Mouse (Mus musculus): ENCODE results near the gene Lrmp. TPM values are rescaled to one million over a fixed set of nuclear protein-coding genes. Genes with fewer than 3 reads are reported as not detected.

Lrmp gene
- polyA plus RNA-seq, 1 experiment from 2014 or later: 0.35 TPM

DNA sequence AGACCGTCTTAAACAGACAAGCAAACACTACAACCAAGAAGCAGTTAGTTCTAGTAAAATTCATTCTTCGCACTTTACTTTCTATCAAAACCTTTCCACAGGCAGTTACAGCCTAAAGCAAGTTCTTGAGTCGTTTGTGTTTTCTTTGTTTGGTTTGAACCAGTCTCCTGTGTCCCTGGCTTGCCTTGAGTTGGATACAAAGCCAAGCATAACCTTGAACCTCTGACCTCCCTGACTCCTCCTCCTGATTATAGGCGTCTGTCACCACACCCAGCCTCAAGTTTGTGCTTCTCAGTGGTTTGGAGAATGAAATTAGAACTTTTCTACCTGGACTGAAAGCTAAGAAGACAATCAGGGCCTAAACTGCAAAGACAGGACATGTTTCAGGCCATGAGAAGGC lies 21.0 kb upstream of the Lrmp start:
- no peaks in the 10 kb centered on the region for H3K4me1 ChIP-seq (replicated peaks; ENCODE audit: control insufficient read depth, insufficient read depth, low read length)
- no peaks in the 10 kb centered on the region for H3K27me3 ChIP-seq (replicated peaks; ENCODE audit: control insufficient read depth, insufficient read depth, low read length)
- H3K27ac ChIP-seq (ENCODE audit: low read length): no peak overlapping the region
- H3K9ac ChIP-seq (replicated peaks; ENCODE audit: low read depth, low read length): no peak overlapping the region
- no peak for ATAC-seq
- 78% methylated on average over 4 of the region's 4 CpGs for WGBS
- H3K4me2 ChIP-seq (ENCODE audit: low read length): no peak overlapping the region
- no peak overlapping the region for H3K4me3 ChIP-seq (replicated peaks; ENCODE audit: low read length)
- H3K36me3 ChIP-seq (ENCODE audit: control insufficient read depth, insufficient read depth): no peaks in the 10 kb centered on the region
- no peaks in the 10 kb centered on the region for H3K9me3 ChIP-seq (ENCODE audit: control insufficient read depth, low read length)

DNA sequence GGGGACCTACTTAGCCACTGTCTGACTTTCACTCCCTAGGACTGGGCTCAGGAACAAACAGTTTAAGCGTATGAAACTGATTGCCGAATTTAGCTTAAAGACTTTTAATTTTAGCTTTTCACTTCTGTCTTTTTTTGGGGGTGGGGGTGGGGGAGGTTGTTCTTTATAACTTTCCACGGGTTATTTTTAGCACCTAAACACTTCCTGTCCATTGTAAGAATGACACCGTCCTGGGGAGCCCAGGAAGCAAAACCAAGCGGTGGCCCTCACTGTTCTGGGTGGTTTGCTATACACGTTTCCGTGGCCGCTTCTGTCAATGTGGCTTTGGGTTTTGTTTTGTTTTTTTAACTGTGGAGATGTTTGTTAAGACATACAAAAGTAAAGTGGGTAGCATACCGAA lies 14.5 kb upstream of the Lrmp start:
- H3K36me3 ChIP-seq (ENCODE audit: control insufficient read depth, insufficient read depth): no peaks in the 10 kb centered on the region
- H3K9me3 ChIP-seq (ENCODE audit: control insufficient read depth, low read length): no peaks in the 10 kb centered on the region
- WGBS: 72% methylated on average over 9 of the region's 9 CpGs
- H3K4me3 ChIP-seq (replicated peaks; ENCODE audit: low read length): no peak overlapping the region
- no peaks in the 10 kb centered on the region for H3K4me1 ChIP-seq (replicated peaks; ENCODE audit: control insufficient read depth, insufficient read depth, low read length)
- no peak overlapping the region for H3K4me2 ChIP-seq (ENCODE audit: low read length)
- no peak overlapping the region for H3K27ac ChIP-seq (ENCODE audit: low read length)
- ATAC-seq: no peak
- no peak overlapping the region for H3K9ac ChIP-seq (replicated peaks; ENCODE audit: low read depth, low read length)
- H3K27me3 ChIP-seq (replicated peaks; ENCODE audit: control insufficient read depth, insufficient read depth, low read length): no peaks in the 10 kb centered on the region

DNA sequence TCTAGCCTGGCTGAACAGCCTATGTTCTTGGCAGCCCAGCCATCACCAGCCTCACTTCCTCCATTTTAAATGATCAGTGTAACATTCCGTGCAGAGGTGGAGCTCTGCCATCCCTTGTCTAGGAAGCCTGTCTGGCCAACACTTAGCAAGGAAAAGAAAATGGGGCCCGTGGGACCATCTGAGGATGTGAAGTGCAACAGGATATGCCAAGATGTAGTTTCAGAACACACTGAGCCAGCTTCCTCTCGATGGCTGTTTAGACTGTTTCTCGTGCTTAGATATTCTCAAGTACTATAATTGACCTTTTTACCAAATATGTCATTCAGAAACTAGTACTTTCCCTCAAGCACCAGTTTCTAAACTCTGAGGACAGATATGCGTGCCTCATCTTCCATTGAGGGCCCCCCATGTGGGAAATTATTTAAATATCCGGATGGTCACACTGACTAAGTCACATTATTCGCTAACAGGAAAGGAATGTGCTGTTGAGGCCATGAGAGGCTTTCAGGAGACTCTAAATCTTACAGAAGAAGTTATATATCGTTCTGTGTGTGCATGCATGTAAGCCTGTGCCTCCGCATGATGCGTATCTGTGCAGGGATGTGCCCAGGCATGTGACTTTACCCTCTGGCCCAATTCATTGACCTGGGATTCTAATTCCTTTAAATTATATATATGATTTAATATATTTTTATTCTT lies 11.1 kb upstream of the Lrmp start:
- Histone ChIP-seq H3K36me3 (ENCODE audit: control insufficient read depth, insufficient read depth) (no peaks in the 10 kb centered on the region), H3K27ac (ENCODE audit: low read length) (no peak overlapping the region), H3K27me3 (replicated peaks; ENCODE audit: control insufficient read depth, insufficient read depth, low read length) (no peaks in the 10 kb centered on the region), H3K9ac (replicated peaks; ENCODE audit: low read depth, low read length) (no peak overlapping the region), H3K4me2 (ENCODE audit: low read length) (no peak overlapping the region), H3K9me3 (ENCODE audit: control insufficient read depth, low read length) (no peaks in the 10 kb centered on the region), H3K4me1 (replicated peaks; ENCODE audit: control insufficient read depth, insufficient read depth, low read length) (no peaks in the 10 kb centered on the region), H3K4me3 (replicated peaks; ENCODE audit: low read length) (no peak overlapping the region)
- no peak for ATAC-seq
- 80% methylated on average over 10 of the region's 10 CpGs for WGBS

DNA sequence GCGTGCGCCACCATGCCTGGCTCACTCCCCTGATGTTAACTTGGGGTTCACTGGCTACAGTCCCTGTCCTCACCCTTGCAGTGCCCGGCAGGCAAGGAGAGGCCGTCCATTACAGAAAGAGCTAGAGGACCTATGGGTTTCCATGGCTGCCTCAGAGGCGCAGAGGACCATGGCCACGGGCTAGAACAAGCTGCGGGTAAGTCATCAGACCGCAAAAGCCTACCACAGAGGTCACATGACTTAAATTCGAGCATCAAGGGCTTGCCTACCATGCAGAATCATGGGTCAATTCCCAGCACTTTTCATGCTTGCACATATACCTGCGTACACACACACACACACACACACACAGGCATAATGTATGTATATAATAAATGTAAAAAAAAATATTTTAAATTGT lies 10.0 kb upstream of the Lrmp start:
- 91% methylated on average over 10 of the region's 10 CpGs for WGBS
- H3K9ac ChIP-seq (replicated peaks; ENCODE audit: low read depth, low read length): no peak overlapping the region
- no peak overlapping the region for H3K4me2 ChIP-seq (ENCODE audit: low read length)
- H3K27ac ChIP-seq (ENCODE audit: low read length): no peak overlapping the region
- no peaks in the 10 kb centered on the region for H3K9me3 ChIP-seq (ENCODE audit: control insufficient read depth, low read length)
- no peaks in the 10 kb centered on the region for H3K36me3 ChIP-seq (ENCODE audit: control insufficient read depth, insufficient read depth)
- no peak overlapping the region for H3K4me3 ChIP-seq (replicated peaks; ENCODE audit: low read length)
- no peak for ATAC-seq
- H3K4me1 ChIP-seq (replicated peaks; ENCODE audit: control insufficient read depth, insufficient read depth, low read length): no peaks in the 10 kb centered on the region
- H3K27me3 ChIP-seq (replicated peaks; ENCODE audit: control insufficient read depth, insufficient read depth, low read length): no peaks in the 10 kb centered on the region

DNA sequence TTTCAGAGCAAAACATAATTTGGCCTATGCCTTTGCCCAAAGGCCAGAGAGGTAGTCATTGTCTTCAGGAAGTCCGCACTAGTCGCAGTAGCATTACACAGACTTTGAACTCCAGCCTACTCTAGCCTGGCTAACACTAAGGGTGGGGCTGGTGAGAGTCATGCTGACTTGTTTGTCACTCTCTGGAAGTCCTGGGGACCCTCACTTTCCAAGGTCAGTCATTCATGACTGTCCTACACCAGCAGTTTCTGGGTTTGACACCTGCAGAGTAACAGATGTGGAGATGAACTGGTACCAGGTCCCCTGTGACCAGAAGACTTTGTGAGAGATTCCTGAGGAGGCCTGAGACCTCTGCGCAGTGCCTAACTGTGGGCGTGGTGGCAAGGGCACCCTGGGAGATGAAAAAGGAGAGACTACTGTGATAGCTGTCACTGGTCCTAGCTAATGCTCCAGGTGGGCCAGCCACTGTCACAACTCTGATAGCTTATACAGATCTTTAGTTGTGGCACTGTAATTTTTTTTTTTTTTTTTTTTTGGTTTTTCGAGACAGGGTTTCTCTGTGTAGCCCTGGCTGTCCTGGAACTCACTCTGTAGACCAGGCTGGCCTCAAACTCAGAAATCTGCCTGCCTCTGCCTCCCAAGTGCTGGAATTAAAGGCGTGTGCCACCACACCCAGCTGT lies 9.2 kb upstream of the Lrmp start:
- no peak for ATAC-seq
- no peak overlapping the region for H3K9ac ChIP-seq (replicated peaks; ENCODE audit: low read depth, low read length)
- WGBS: 93% methylated on average over 5 of the region's 6 CpGs

DNA sequence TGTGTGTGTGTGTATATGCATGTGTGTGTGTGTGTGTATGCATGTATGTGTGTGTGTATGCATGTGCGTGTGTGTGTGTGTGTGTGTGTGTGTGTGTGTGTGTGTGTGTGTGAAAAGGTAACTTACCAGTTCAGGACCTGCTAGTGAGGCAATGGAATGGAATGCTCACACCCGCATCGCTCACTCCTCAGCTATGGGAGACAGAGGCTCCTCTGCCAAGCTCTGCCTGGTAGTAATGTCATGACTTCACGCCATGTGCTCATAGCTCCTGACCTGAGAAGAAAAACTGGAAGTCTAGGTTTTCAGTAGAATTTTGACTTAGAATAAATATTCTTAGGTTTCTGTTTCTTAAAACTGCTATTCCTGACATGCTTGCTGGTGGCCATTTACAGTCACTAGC lies 4.7 kb upstream of the Lrmp start:
- H3K36me3 ChIP-seq (ENCODE audit: control insufficient read depth, insufficient read depth): no peaks in the 10 kb centered on the region
- H3K27me3 ChIP-seq (replicated peaks; ENCODE audit: control insufficient read depth, insufficient read depth, low read length): no peaks in the 10 kb centered on the region
- H3K4me2 ChIP-seq (ENCODE audit: low read length): no peak overlapping the region
- no peaks in the 10 kb centered on the region for H3K9me3 ChIP-seq (ENCODE audit: control insufficient read depth, low read length)
- no peak for ATAC-seq
- WGBS: 84% methylated on average over 4 of the region's 4 CpGs
- no peak overlapping the region for H3K9ac ChIP-seq (replicated peaks; ENCODE audit: low read depth, low read length)
- H3K4me3 ChIP-seq (replicated peaks; ENCODE audit: low read length): no peak overlapping the region
- no peaks in the 10 kb centered on the region for H3K4me1 ChIP-seq (replicated peaks; ENCODE audit: control insufficient read depth, insufficient read depth, low read length)
- H3K27ac ChIP-seq (ENCODE audit: low read length): no peak overlapping the region

More for the DNA sequence above, 9.2 kb upstream of the Lrmp start:
- no peaks in the 10 kb centered on the region for H3K9me3 ChIP-seq (ENCODE audit: control insufficient read depth, low read length)
- H3K27me3 ChIP-seq (replicated peaks; ENCODE audit: control insufficient read depth, insufficient read depth, low read length): no peaks in the 10 kb centered on the region
- no peaks in the 10 kb centered on the region for H3K36me3 ChIP-seq (ENCODE audit: control insufficient read depth, insufficient read depth)
- no peak overlapping the region for H3K4me2 ChIP-seq (ENCODE audit: low read length)
- H3K27ac ChIP-seq (ENCODE audit: low read length): no peak overlapping the region
- no peak overlapping the region for H3K4me3 ChIP-seq (replicated peaks; ENCODE audit: low read length)
- no peaks in the 10 kb centered on the region for H3K4me1 ChIP-seq (replicated peaks; ENCODE audit: control insufficient read depth, insufficient read depth, low read length)

DNA sequence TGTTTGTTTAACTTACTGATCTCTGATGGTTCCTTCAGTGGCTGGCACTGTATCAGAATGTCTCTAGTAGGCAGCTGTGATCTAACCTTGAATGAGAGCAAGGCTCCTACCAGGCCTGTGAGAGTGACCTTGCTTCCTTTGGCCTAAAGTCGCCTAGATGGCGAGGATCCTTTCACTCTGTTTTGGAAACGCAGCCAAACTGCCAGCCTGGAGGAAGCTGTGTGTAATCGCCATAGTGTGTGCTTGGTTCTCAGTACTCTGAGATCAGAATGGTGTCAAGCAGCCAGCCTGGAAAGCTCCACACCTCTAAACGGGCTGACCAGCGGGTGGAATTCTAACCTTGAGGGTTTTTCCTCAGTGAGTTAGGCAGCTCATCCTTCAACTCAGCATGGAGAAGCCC lies 2.6 kb upstream of the Lrmp start:
- Histone ChIP-seq H3K9ac (replicated peaks; ENCODE audit: low read depth, low read length) (no peak overlapping the region), H3K4me3 (replicated peaks; ENCODE audit: low read length) (no peak overlapping the region), H3K27ac (ENCODE audit: low read length) (no peak overlapping the region), H3K36me3 (ENCODE audit: control insufficient read depth, insufficient read depth) (no peaks in the 10 kb centered on the region), H3K9me3 (ENCODE audit: control insufficient read depth, low read length) (no peaks in the 10 kb centered on the region), H3K27me3 (replicated peaks; ENCODE audit: control insufficient read depth, insufficient read depth, low read length) (no peaks in the 10 kb centered on the region), H3K4me2 (ENCODE audit: low read length) (no peak overlapping the region), H3K4me1 (replicated peaks; ENCODE audit: control insufficient read depth, insufficient read depth, low read length) (peaks cover 9% of the 10 kb centered on the region)
- no peak for ATAC-seq
- 76% methylated on average over 6 of the region's 6 CpGs for WGBS

DNA sequence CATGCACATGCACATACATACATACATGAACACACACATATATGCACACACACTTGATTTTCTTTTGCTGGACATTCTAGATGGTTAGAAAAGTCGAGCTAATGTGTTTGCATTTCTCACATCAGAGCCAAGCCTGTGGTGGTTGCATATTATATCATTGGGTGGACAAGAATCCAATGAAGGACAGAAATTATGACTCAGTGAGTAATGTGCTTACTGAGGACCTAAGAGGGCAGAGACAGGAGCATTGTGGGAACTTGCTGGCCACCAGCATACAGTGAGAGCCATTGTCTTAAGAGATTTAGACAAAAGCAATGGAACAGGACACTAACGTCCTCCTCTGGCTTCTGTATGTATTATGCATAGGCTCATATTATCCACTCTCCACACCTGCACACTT lies 892 bp upstream of the Lrmp start:
- Histone ChIP-seq H3K27ac (ENCODE audit: low read length) (no peak overlapping the region), H3K9me3 (ENCODE audit: control insufficient read depth, low read length) (no peaks in the 10 kb centered on the region), H3K4me2 (ENCODE audit: low read length) (no peak overlapping the region), H3K4me3 (replicated peaks; ENCODE audit: low read length) (no peak overlapping the region), H3K27me3 (replicated peaks; ENCODE audit: control insufficient read depth, insufficient read depth, low read length) (no peaks in the 10 kb centered on the region), H3K9ac (replicated peaks; ENCODE audit: low read depth, low read length) (no peak overlapping the region), H3K4me1 (replicated peaks; ENCODE audit: control insufficient read depth, insufficient read depth, low read length) (peaks cover 9% of the 10 kb centered on the region), H3K36me3 (ENCODE audit: control insufficient read depth, insufficient read depth) (no peaks in the 10 kb centered on the region)
- no peak for ATAC-seq
- WGBS: 76% methylated on average over 2 of the region's 2 CpGs

DNA sequence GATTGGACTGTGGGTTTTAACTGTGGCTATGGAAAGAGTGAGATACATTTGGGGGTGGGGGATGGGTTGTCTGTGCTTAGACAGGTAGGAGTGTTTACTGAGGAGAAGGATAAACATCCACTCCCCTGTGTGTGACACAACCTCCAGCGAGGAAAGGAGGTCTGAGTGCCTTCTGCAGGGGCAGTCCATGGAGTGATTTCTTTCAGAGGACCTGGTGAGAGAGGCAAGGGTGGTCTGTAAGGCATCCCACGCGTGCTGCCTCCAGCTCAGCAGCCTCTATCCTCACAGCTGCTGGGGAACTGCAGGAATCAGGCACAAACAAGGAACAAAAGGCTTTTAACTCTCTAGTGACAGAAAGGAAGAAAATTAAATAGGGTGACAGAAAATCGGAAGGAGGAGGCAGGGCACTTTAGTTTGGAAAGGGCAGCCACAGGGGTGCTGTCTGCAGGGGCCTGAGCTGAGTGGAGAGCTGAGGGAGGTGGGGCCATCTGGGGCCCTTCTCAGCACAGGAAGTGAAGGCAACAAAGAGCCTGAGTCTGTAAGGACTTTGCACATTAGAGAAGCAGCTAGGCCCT lies 732 bp downstream of the Lrmp start:
- peak; percentile 77 for ATAC-seq
- WGBS: 6% methylated on average over 4 of the region's 4 CpGs
- Histone ChIP-seq H3K4me1 (replicated peaks; ENCODE audit: control insufficient read depth, insufficient read depth, low read length) (peaks cover 9% of the 10 kb centered on the region), H3K9me3 (ENCODE audit: control insufficient read depth, low read length) (no peaks in the 10 kb centered on the region), H3K27me3 (replicated peaks; ENCODE audit: control insufficient read depth, insufficient read depth, low read length) (no peaks in the 10 kb centered on the region), H3K36me3 (ENCODE audit: control insufficient read depth, insufficient read depth) (no peaks in the 10 kb centered on the region), H3K27ac (ENCODE audit: low read length) (peak overlapping the region; percentile 49; the same call in 1 of the 2 replicates), H3K4me2 (ENCODE audit: low read length) (no peak overlapping the region), H3K9ac (replicated peaks; ENCODE audit: low read depth, low read length) (peak overlapping the region; percentile 47), H3K4me3 (replicated peaks; ENCODE audit: low read length) (no peak overlapping the region)
